Mouse (Mus musculus) spleen, postnatal 14 days (tissue): ENCODE data around the gene Cxcr2.
A peak's percentile ranks its signal among the peaks of the same experiment; 100 is the strongest.

Experiments
- DNase-seq, 2 experiments: peaks; one replicate each; pipeline ENCODE4 v3.0.0; 2021 to 2022; ENCODE audit warnings: low spot score in 2 of 2

Cxcr2 gene

GRCm38 (mm10) chr1:74153461-74154184 is at the start of gene Cxcr2:
Gene Cxcr2, plus strand, starts transcription at chr1:74153989.
- DNase-seq: no peak

DNA sequence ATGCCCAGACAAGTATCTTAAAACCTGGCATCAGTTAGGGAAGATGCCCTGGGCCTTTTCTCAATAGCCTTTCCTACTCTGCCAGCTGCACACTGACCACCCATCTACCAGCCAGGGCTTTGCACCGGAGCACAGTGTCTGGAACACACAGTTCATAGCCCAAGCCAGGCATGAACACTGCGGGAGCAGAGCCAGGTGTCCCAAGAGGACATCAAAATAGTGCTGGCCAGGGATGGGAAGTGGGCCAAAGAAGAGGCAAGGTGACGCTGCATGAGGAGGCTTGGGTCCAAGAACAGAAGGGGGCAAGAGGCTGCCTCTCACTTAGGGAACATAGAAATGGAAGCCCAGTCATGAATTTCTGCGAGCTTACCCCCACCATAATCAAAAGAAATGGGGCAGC is 48.1 kb upstream of the Cxcr2 start:
- DNase-seq: no peak

DNA sequence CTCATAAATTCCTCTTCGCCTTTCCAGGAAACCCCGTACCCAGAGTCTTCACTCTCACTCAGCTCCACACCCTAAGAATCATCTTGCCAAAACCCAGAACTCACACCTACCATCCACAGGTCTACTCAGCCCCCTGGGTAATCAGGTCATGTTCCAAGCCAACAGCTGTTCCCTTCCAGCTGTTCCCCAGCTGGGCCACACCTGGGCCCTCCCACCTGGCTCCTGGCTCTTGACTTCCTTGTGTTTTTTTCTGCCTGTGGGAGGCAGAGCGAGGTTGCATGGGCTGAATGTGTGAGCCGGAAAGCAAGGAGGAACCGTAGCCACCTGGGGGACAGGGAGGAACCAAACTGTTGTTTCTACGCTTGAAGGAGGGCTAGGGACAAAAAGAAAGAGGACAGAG is 47.6 kb upstream of the Cxcr2 start:
- no peak for DNase-seq

DNA sequence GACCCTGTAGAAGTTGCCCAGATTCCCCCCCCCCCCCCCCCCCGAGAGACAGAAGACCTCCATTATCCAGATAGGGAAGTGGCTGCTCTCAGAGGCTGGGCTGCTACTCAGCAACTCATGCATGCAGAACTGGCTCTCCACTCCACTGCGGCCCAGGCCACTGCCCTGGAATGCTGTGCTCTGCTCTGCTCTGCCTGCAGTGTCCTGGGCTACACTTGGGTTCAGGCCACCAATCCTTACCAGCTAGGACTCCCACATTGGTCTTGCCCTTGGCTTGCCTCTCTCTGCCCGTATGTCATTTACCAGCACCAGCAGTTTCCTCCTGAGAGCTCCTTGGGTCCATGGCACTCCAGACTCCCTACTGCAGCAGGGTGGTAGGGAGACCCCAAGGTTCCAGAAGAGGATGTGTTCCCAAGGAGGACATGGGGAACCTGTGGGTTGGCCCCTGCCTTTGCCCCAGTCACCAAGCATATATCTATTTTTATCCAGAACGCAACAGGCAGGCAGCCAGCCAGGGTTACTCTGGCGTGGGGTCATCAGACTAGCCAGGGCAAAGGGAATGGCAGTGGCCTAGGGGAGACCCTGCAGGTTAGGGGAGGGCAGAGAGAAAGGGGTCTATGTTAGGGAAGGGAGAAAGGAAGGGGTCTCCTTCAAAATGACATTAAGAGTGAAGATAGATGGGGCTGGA is 45.7 kb upstream of the Cxcr2 start:
- no peak for DNase-seq

DNA sequence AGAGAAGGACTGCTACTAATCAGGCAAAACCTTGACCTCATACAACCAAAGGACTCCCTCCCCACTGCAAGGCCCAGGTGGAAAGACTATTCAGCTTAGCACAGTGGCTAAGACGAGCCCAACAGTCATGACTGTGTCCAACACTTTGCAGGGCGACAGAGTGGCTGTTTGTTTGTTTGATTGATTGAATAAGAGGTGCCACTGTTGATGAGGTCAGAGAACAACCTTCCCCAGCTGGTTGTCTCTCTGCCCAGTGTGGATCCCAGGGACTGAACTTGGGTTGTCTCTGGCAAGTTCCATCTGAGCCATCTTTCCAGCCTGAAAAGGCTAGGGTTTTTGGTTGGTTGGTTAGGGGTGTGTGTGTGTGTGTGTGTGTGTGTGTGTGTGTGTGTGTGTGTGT is 44.1 kb upstream of the Cxcr2 start:
- no peak for DNase-seq

GRCm38 (mm10) chr1:74110932-74111695 is 42.7 kb upstream of the Cxcr2 start:
- DNase-seq: no peak

- no peak for DNase-seq
Measured at GRCm38 (mm10) chr1:74111696-74112030, 42.1 kb upstream of the Cxcr2 start.

- no peak for DNase-seq
Measured at GRCm38 (mm10) chr1:74113071-74113470, 40.7 kb upstream of the Cxcr2 start.

DNA sequence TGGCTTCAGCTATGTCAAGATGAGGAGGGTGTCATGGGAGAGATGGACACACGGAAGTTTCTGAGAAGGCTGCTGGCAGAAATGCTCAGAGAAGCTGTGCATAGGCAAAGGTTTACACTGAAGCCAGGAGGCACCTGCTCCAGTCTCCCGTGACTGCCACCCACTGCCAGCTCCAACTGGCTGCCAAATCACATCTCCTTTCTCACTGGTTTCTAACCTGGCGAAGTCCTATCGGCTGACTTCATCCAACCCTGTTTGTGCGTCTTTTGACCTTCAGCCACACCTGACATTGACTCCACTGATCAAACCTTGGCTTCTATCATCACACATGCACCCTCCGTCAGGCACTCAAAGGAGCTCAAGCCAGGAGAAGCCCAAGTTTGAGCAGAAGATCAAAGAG is 35.9 kb upstream of the Cxcr2 start:
- DNase-seq: no peak

GRCm38 (mm10) chr1:74119115-74119514 is 34.7 kb upstream of the Cxcr2 start:
- no peak for DNase-seq

DNA sequence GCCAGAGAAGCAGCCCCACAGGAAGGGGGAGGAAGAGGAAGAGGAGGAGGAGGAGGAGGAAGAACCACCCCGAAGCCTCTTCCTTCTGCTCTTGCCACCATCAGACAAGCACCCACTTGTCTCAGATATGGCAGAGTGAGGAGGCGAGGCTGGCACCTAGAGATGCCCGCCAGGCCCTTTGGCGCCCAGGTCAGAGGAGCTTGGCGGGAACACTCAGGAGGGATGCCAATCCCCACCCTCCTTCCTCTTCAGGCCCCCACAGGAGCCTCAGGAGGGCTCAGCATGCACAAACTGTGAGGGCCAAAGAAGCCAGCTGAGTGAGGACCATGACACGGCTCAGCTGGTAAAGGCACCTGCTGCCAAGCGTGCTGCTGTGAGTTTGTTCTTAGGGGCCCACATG is 32.7 kb upstream of the Cxcr2 start:
- no peak for DNase-seq

DNA sequence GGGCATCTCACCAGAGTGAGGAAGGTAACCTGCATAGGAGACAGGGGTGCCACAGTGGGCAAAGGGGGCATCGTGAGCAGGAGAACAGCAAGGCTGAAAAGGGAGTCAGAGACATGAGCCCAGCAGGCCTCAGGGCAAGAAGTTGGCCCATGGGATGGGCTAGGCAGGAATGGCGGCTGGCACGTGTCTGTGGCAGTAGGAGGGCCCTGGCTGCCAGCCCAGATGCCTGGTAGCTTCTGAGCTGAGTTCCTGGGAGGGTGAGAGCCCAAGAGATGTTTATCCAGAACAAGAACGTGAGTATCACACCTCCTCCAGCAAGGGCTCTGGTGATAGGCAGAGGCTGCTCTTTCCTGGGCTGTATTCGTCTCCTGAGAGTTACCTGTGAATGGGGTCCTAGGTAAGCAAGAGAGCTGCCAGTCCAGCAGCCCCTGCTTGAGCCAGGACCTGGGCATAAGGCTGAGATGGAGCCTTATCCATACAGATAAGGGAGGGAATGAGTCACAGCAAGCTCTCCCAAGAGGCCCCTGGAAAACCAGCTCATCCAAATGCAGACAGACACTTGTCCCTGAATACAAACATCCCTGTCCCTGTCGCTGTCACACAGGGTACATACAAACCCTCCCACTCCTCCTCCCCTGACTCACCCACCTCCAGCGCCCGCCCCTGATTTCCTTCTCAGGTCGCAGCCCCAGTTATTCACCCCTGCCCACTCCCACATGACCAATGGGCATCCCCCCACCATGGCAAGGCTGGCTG is 31.8 kb upstream of the Cxcr2 start:
- no peak for DNase-seq

DNA sequence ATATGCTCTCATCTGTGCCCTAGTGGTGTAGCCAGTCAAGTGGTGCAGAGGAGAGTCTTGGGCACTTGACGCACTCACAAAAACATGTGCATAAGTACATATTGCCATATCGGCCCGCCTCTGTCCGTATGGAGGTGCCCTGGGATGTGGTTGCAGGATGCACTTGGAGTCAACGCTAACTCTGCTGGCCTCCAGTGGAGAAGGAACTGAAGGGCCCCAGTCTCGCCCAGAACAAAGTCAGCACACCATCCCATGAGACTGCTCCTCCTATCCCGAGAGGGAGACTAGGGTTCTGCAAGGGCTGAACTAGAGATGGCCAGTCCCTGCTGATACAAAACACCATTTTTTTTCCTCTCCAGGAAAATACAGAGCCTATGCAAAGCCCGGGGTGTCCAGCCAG is 30.6 kb upstream of the Cxcr2 start:
- DNase-seq: no peak

GRCm38 (mm10) chr1:74124021-74124981 is 29.5 kb upstream of the Cxcr2 start, which contains the start of gene Tns1:
Gene Tns1, minus strand, starts transcription at chr1:74124449.
- peak in 1 of 2 experiments; percentile 11 for DNase-seq

GRCm38 (mm10) chr1:74124991-74125552 is 28.7 kb upstream of the Cxcr2 start, which contains the start of gene Rufy4:
Gene Rufy4, plus strand, starts transcription at chr1:74125541.
- DNase-seq: peak; percentile 44 to 64

DNA sequence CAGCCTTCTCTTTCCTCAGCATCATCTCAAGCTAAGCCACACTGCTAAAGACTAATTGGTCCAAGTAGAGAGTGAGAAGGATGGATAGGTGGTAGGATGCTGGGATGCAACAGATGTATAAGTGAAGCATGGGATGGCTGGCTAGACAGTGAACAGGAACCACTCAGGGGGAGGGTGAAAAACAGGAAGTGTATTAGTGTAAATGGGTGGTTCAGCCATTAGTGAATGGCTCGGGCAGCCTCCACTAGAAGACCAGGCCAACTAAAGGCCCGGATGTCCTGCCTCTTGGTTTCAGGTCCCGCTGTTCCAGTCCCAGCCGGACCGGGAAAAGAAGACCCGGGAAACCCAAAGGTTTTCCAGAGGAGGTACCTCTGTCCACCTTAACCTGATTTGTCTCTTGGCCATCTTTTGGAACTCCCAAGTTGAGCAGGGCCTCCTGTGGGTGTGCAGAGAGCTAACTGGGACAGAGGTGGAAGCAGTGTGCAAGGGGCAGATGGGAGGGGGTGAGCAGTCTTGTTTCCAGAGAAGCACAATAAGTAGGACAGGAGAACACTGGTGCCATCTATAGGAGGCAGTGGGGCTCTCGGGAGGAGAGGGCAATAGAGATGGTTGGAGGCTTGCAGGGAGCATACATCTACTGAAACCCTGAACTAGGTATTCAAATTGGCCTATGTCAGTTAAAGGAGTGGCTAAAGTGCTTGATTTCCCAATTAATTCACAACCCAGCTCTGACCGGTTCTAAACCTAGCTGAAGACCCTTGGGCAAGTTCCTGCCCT is 22.7 kb upstream of the Cxcr2 start:
- DNase-seq: no peak

GRCm38 (mm10) chr1:74132011-74132410 is 21.8 kb upstream of the Cxcr2 start:
- DNase-seq: no peak

DNA sequence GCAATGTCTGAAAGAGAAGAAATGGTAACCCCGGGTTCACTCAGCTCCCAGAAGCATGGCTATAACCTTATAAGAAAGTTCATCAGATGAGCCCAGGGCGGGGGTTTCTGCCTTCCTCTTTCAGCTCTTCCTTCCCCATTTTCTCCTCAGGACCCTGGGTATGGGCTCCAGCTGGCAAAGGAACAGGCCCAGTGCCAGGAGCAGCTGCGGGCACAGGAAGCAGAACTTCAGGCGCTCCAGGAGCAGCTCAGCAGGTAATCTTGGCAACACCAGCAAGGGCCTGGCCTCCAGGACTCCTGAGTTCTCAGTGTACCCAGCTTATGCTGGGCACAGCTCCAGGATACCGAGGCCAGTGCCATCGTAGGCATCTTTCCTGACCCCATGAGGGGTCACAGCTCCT is 19.8 kb upstream of the Cxcr2 start:
- DNase-seq: no peak

DNA sequence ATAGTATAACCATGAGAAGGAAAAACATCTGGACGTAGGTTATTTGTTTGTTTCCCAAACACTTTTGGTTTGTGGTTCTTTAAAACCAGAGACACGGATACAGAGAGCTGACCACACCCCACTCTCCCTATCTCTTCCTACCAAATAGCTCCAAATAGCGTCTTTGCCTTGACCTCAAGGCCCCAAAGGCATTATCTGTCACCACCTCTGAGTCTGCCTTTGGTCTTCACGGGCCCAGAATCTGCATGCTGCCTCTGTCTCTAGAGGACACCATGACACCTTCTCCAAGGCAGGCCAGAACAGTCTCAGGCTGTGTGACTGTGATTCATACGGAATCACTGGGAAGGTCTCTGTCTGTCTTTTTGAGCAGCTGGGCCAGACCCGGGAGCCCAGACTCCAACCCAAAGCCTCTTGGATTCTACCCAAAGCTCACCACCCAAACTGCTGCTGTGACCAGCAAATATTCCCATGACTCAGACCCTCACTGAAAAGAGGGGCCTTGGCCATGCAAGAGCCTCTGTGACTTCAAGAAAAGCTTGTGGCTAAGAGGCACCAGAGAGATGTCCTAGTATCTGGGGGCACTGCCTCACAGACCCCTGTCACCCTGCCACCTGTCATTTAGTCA is 18.4 kb upstream of the Cxcr2 start:
- DNase-seq: no peak
